Mouse (Mus musculus): ENCODE results near the gene Kcnc1. TPM values are rescaled to one million over a fixed set of nuclear protein-coding genes. Genes with fewer than 3 reads are reported as not detected.

Gene Kcnc1
- polyA plus RNA-seq, 1 experiment, result 325 TPM

- Histone ChIP-seq H3K4me3 (replicated peaks; ENCODE audit: insufficient read depth, low read depth, low read length) (no peak overlapping the region), H3K27me3 (ENCODE audit: control insufficient read depth, insufficient read depth, low read length) (no peaks in the 10 kb centered on the region), H3K4me1 (ENCODE audit: control insufficient read depth, insufficient read depth, low read length) (no peaks in the 10 kb centered on the region), H3K27ac (ENCODE audit: insufficient read depth, low read length) (no peak overlapping the region)
- WGBS, result 26% methylated on average over 5 of the region's 5 CpGs
- DNase-seq, result no peak
- no peak for TF ChIP-seq POLR2A (IDR thresholded peaks at IDR 0.05; ENCODE audit: borderline replicate concordance, insufficient read depth, low read length)
- no peak for TF ChIP-seq CTCF (IDR thresholded peaks at IDR 0.05; ENCODE audit: borderline replicate concordance, insufficient read depth, low read depth, low read length)
Observed at GRCm38 (mm10) chr7:46364154-46364553, 32.1 kb upstream of the Kcnc1 start.

DNA sequence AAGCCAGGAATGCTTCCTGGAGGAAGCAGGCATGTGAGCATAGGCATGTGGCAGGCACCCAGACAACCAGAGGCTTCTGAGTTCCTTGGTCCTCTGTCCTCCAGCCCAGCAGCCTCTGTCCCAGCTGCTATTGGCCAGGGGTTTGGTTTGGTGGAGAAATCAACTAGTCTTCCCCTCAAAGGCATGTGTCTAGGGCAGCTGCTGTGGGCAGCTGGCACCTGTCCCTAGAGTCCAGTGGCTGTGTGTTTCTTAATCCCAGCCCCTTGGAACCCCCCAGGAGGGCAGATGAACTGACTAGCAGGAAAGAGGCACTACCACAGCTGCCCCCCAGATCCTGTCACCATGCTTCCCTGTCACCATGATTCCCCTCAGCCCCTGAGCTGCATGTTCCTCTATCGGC is 30.5 kb upstream of the Kcnc1 start:
- Histone ChIP-seq H3K4me1 (ENCODE audit: control insufficient read depth, insufficient read depth, low read length) (no peaks in the 10 kb centered on the region), H3K27me3 (ENCODE audit: control insufficient read depth, insufficient read depth, low read length) (no peaks in the 10 kb centered on the region), H3K27ac (ENCODE audit: insufficient read depth, low read length) (no peak overlapping the region), H3K4me3 (replicated peaks; ENCODE audit: insufficient read depth, low read depth, low read length) (no peak overlapping the region)
- 89% methylated on average over 1 of the region's 1 CpGs for WGBS
- DNase-seq, result no peak
- TF ChIP-seq POLR2A (IDR thresholded peaks at IDR 0.05; ENCODE audit: borderline replicate concordance, insufficient read depth, low read length), result no peak
- TF ChIP-seq CTCF (IDR thresholded peaks at IDR 0.05; ENCODE audit: borderline replicate concordance, insufficient read depth, low read depth, low read length), result no peak

DNA sequence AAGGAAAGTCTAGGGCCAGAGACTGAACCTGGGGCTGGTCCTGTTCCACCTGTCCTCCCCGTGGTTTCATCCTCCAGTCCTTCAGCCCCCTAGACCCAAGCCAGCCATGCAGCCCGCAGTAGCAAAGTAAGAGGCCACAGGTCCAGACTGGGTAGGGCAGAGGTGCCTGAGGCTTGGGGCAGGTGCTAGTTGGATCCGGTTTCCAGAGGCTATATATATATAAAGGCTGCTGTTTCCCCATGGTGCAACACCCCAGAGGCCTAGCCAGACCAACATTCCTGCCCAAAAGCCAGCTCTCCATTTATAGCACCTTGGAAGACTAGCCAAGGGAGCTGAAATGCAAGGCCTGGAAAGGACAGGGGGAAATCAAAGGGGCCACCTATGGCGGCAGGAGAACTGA is 25.2 kb upstream of the Kcnc1 start:
- DNase-seq, result no peak
- TF ChIP-seq CTCF (IDR thresholded peaks at IDR 0.05; ENCODE audit: borderline replicate concordance, insufficient read depth, low read depth, low read length), result no peak
- TF ChIP-seq POLR2A (IDR thresholded peaks at IDR 0.05; ENCODE audit: borderline replicate concordance, insufficient read depth, low read length), result no peak
- Histone ChIP-seq H3K27ac (ENCODE audit: insufficient read depth, low read length) (no peak overlapping the region), H3K27me3 (ENCODE audit: control insufficient read depth, insufficient read depth, low read length) (no peaks in the 10 kb centered on the region; the same call in 1 of the 2 replicates), H3K4me3 (replicated peaks; ENCODE audit: insufficient read depth, low read depth, low read length) (no peak overlapping the region), H3K4me1 (ENCODE audit: control insufficient read depth, insufficient read depth, low read length) (no peaks in the 10 kb centered on the region)
- WGBS, result 76% methylated on average over 4 of the region's 4 CpGs

DNA sequence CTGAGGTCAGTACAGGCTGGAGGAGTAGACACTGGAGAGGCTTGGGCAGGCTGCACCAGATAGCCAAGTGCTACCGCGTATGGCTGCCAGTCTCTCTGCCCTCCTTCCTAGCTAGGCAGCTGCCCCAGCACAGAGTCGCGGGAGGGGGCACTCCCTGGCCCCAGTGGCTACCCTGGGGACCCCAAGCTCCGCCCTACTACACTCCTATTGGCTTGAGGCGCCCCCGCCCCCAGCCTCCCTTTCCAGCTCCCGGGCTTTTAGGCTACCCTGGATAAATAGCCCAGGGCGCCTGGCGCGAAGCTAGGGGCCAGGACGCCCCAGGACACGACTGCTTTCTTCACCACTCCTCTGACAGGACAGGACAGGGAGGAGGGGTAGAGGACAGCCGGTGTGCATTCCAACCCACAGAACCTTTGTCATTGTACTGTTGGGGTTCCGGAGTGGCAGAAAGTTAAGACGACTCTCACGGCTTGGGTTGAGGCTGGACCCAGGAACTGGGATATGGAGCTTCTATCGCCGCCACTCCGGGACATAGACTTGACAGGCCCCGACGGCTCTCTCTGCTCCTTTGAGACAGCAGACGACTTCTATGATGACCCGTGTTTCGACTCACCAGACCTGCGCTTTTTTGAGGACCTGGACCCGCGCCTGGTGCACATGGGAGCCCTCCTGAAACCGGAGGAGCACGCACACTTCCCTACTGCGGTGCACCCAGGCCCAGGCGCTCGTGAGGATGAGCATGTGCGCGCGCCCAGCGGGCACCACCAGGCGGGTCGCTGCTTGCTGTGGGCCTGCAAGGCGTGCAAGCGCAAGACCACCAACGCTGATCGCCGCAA is 19.9 kb upstream of the Kcnc1 start, which contains the start of gene Myod1:
Gene Myod1 (plus strand): TSS at position 303 of the 836 bp plus-strand sequence.
- TF ChIP-seq POLR2A (IDR thresholded peaks at IDR 0.05; ENCODE audit: borderline replicate concordance, insufficient read depth, low read length), result no peak
- TF ChIP-seq CTCF (IDR thresholded peaks at IDR 0.05; ENCODE audit: borderline replicate concordance, insufficient read depth, low read depth, low read length), result no peak
- WGBS, result 5% methylated on average over 44 of the region's 44 CpGs
- no peak for DNase-seq
- H3K27ac ChIP-seq (ENCODE audit: insufficient read depth, low read length), result no peak within 1 kb of the TSS
- no peak within 1 kb of the TSS for H3K4me3 ChIP-seq (replicated peaks; ENCODE audit: insufficient read depth, low read depth, low read length)
- no peaks in the 10 kb centered on the region; the same call in 1 of the 2 replicates for H3K27me3 ChIP-seq (ENCODE audit: control insufficient read depth, insufficient read depth, low read length)
- no peaks in the 10 kb centered on the region for H3K4me1 ChIP-seq (ENCODE audit: control insufficient read depth, insufficient read depth, low read length)

- 2% methylated on average over 33 of the region's 33 CpGs for WGBS
- Histone ChIP-seq H3K4me1 (ENCODE audit: control insufficient read depth, insufficient read depth, low read length) (no peaks in the 10 kb centered on the region), H3K4me3 (replicated peaks; ENCODE audit: insufficient read depth, low read depth, low read length) (no peak overlapping the region), H3K27me3 (ENCODE audit: control insufficient read depth, insufficient read depth, low read length) (no peaks in the 10 kb centered on the region; the same call in 1 of the 2 replicates), H3K27ac (ENCODE audit: insufficient read depth, low read length) (no peak overlapping the region)
- TF ChIP-seq POLR2A (IDR thresholded peaks at IDR 0.05; ENCODE audit: borderline replicate concordance, insufficient read depth, low read length) (no peak), CTCF (IDR thresholded peaks at IDR 0.05; ENCODE audit: borderline replicate concordance, insufficient read depth, low read depth, low read length) (peak; percentile 12; the same call in 1 of the 2 replicates)
- DNase-seq, result no peak
Observed at GRCm38 (mm10) chr7:46377008-46377346, 19.3 kb upstream of the Kcnc1 start.

DNA sequence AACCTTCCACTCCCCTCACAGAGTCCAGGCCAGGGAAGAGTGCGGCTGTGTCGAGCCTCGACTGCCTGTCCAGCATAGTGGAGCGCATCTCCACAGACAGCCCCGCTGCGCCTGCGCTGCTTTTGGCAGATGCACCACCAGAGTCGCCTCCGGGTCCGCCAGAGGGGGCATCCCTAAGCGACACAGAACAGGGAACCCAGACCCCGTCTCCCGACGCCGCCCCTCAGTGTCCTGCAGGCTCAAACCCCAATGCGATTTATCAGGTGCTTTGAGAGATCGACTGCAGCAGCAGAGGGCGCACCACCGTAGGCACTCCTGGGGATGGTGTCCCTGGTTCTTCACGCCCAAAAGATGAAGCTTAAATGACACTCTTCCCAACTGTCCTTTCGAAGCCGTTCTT is 18.2 kb upstream of the Kcnc1 start:
- DNase-seq, result peak; percentile 47 to 60
- H3K4me3 ChIP-seq (replicated peaks; ENCODE audit: insufficient read depth, low read depth, low read length), result no peak overlapping the region
- H3K27ac ChIP-seq (ENCODE audit: insufficient read depth, low read length), result no peak overlapping the region
- no peak for TF ChIP-seq POLR2A (IDR thresholded peaks at IDR 0.05; ENCODE audit: borderline replicate concordance, insufficient read depth, low read length)
- peak; percentile 68 for TF ChIP-seq CTCF (IDR thresholded peaks at IDR 0.05; ENCODE audit: borderline replicate concordance, insufficient read depth, low read depth, low read length)
- 2% methylated on average over 22 of the region's 22 CpGs for WGBS
- no peaks in the 10 kb centered on the region for H3K4me1 ChIP-seq (ENCODE audit: control insufficient read depth, insufficient read depth, low read length)
- H3K27me3 ChIP-seq (ENCODE audit: control insufficient read depth, insufficient read depth, low read length), result no peaks in the 10 kb centered on the region; the same call in 1 of the 2 replicates

DNA sequence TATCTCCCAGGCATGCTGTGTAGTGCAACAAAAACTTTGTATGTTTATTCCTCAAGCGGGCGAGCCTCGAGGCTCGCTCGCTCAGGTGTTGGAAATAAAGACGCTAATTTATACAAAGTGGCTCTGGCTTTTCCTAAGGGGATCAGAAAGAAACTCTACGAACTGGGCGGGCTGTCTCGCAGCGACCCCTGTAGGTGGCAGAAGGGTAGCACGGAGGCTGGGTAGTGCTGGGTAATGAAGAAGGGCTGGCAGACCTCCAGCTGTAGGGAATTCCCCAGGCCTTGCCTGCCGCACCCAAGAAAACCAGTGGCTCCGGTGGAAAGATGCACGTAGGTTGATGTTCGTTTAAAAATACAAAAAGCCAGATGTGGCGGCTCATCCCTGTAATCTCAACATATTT is 17.3 kb upstream of the Kcnc1 start:
- Histone ChIP-seq H3K4me1 (ENCODE audit: control insufficient read depth, insufficient read depth, low read length) (no peaks in the 10 kb centered on the region), H3K27me3 (ENCODE audit: control insufficient read depth, insufficient read depth, low read length) (no peaks in the 10 kb centered on the region; the same call in 1 of the 2 replicates), H3K27ac (ENCODE audit: insufficient read depth, low read length) (no peak overlapping the region), H3K4me3 (replicated peaks; ENCODE audit: insufficient read depth, low read depth, low read length) (no peak overlapping the region)
- 30% methylated on average over 16 of the region's 16 CpGs for WGBS
- no peak for TF ChIP-seq POLR2A (IDR thresholded peaks at IDR 0.05; ENCODE audit: borderline replicate concordance, insufficient read depth, low read length)
- TF ChIP-seq CTCF (IDR thresholded peaks at IDR 0.05; ENCODE audit: borderline replicate concordance, insufficient read depth, low read depth, low read length), result peak; percentile 50; the same call in 1 of the 2 replicates
- DNase-seq, result peak; percentile 51 to 54

DNA sequence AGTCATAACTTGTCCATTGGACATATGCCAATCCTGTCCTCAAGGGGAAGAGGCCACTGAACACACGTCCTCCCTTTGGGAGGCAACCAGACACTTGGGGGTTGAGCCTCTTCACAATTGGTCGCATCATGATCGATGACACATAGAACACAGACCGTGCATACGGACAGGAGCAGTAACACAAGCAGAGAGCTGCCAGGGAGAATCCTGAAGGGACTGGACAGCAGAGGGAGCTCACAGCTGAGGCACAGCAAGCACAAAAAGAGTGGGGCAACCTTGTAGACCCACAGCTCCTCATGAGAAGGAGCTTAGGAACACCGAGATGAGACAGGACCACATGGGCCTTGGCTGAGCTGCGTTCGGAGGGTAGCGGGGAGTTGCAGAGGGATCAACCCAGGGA is 15.7 kb upstream of the Kcnc1 start:
- Histone ChIP-seq H3K4me1 (ENCODE audit: control insufficient read depth, insufficient read depth, low read length) (no peaks in the 10 kb centered on the region), H3K4me3 (replicated peaks; ENCODE audit: insufficient read depth, low read depth, low read length) (no peak overlapping the region), H3K27me3 (ENCODE audit: control insufficient read depth, insufficient read depth, low read length) (no peaks in the 10 kb centered on the region; the same call in 1 of the 2 replicates), H3K27ac (ENCODE audit: insufficient read depth, low read length) (no peak overlapping the region)
- TF ChIP-seq CTCF (IDR thresholded peaks at IDR 0.05; ENCODE audit: borderline replicate concordance, insufficient read depth, low read depth, low read length) (peak; percentile 56; the same call in 1 of the 2 replicates), POLR2A (IDR thresholded peaks at IDR 0.05; ENCODE audit: borderline replicate concordance, insufficient read depth, low read length) (no peak)
- peak in 1 of 2 experiments; percentile 54 for DNase-seq
- WGBS, result 57% methylated on average over 9 of the region's 9 CpGs
